8 mouse cellular contexts compared by ENCODE assay signal in genomic region chr8:122698254-122698768, GRCm38 (mm10). TPM values are rescaled to one million over a fixed set of nuclear protein-coding genes. Genes with fewer than 3 reads are reported as not detected.
DNase-seq lines count a peak whose midpoint lies in the region; ATAC-seq and TF ChIP-seq lines count a peak whose summit lies in the region.

No protein-coding gene starts in this region.

- peak overlapping the region; percentile 23 for H3K4me3 ChIP-seq in hindbrain, embryonic 10.5 days
- no peak overlapping the region for H3K4me3 ChIP-seq in hindbrain, embryonic 14.5 days (replicated peaks; ENCODE audit: low read length)
- H3K4me3 ChIP-seq in ES-E14 (ENCODE audit: insufficient read depth in 1 of 2, low read depth in 1 of 2, low read length in 2 of 2, poor library complexity in 1 of 2, severe bottlenecking in 1 of 2), result peak overlapping the region in 1 of 2 experiments; percentile 13; a peak in 1 of 4 replicates
- H3K4me3 ChIP-seq in heart, postnatal 0 days (ENCODE audit: low read depth, low read length), result peak overlapping the region; percentile 22
- 0 out of 2 replicates have a peak overlapping the region, but pooled peaks have one; percentile 4 for H3K4me3 ChIP-seq in stomach, embryonic 15.5 days (replicated peaks)

- H3K27me3 ChIP-seq in hindbrain, embryonic 10.5 days (ENCODE audit: insufficient read depth, poor library complexity, severe bottlenecking), result peaks cover 21% of the 10 kb centered on the region
- H3K27me3 ChIP-seq in hindbrain, embryonic 14.5 days (ENCODE audit: control insufficient read depth, insufficient read depth, low read length), result no peaks in the 10 kb centered on the region
- 0 out of 2 replicates have a peak, but pooled peaks cover 3% of the 10 kb centered on the region for H3K27me3 ChIP-seq in heart, postnatal 0 days (ENCODE audit: control insufficient read depth, insufficient read depth, low read length)
- H3K27me3 ChIP-seq in stomach, embryonic 15.5 days (replicated peaks), result no peaks in the 10 kb centered on the region

- DNase-seq in hindbrain, embryonic 10.5 days (ENCODE audit: low spot score), result no peak
- DNase-seq in hindbrain, embryonic 14.5 days (ENCODE audit: low spot score), result no peak
- no peak for DNase-seq in ES-E14 (ENCODE audit: low read depth, low spot score)
- no peak for DNase-seq in heart, postnatal 0 days (ENCODE audit: low spot score)
- DNase-seq in left cerebral cortex, postnatal 14 days (ENCODE audit: low spot score in 2 of 2), result no peak
- no peak for DNase-seq in adrenal gland, adult 2 months
- DNase-seq in left cerebral cortex, adult 9 months (ENCODE audit: low spot score in 2 of 2), result no peak

- no peak overlapping the region for H3K9ac ChIP-seq in hindbrain, embryonic 14.5 days
- peak overlapping the region; percentile 2 for H3K9ac ChIP-seq in ES-E14 (ENCODE audit: insufficient read depth, low read depth, low read length, poor library complexity, severe bottlenecking)
- H3K9ac ChIP-seq in heart, postnatal 0 days (replicated peaks; ENCODE audit: low read depth, low read length), result no peak overlapping the region; the same call in 1 of the 2 replicates
- H3K9ac ChIP-seq in stomach, embryonic 15.5 days, result no peak overlapping the region

- peaks cover 67% of the 10 kb centered on the region for H3K4me1 ChIP-seq in hindbrain, embryonic 10.5 days (replicated peaks)
- no peaks in the 10 kb centered on the region for H3K4me1 ChIP-seq in hindbrain, embryonic 14.5 days (replicated peaks; ENCODE audit: control insufficient read depth, insufficient read depth, low read length)
- peaks cover 0 to 8% of the 10 kb centered on the region in 2 experiments; a peak in 1 of 4 replicates for H3K4me1 ChIP-seq in ES-E14 (ENCODE audit: control insufficient read depth in 2 of 2, insufficient read depth in 2 of 2, low read length in 2 of 2, poor library complexity in 1 of 2)
- peaks cover 10% of the 10 kb centered on the region; the same call in 1 of the 2 replicates for H3K4me1 ChIP-seq in heart, postnatal 0 days (ENCODE audit: control insufficient read depth, insufficient read depth)
- H3K4me1 ChIP-seq in stomach, embryonic 15.5 days, result peaks cover 20% of the 10 kb centered on the region; the same call in 1 of the 2 replicates

- WGBS in hindbrain, embryonic 10.5 days, result 67% methylated on average over 5 of the region's 5 CpGs
- 81% methylated on average over 5 of the region's 5 CpGs for WGBS in hindbrain, embryonic 14.5 days
- 64% methylated on average over 5 of the region's 5 CpGs for WGBS in heart, postnatal 0 days
- WGBS in stomach, embryonic 15.5 days, result 45% methylated on average over 5 of the region's 5 CpGs

- in situ Hi-C loops in ES-E14 (cut with MboI; ENCODE audit: low sequenced_read_pairs in 2 of 2, unreplicated experiment in 2 of 2), result no loop called here

- H3K36me3 ChIP-seq in hindbrain, embryonic 10.5 days, result no peaks in the 10 kb centered on the region
- no peaks in the 10 kb centered on the region for H3K36me3 ChIP-seq in hindbrain, embryonic 14.5 days (replicated peaks; ENCODE audit: control insufficient read depth, insufficient read depth)
- no peaks in the 10 kb centered on the region for H3K36me3 ChIP-seq in ES-E14 (ENCODE audit: control insufficient read depth, insufficient read depth, low read length, poor library complexity, severe bottlenecking)
- no peaks in the 10 kb centered on the region for H3K36me3 ChIP-seq in heart, postnatal 0 days (replicated peaks; ENCODE audit: control insufficient read depth, insufficient read depth, low read length)
- no peaks in the 10 kb centered on the region for H3K36me3 ChIP-seq in stomach, embryonic 15.5 days

- no peak overlapping the region for H3K4me2 ChIP-seq in hindbrain, embryonic 14.5 days (replicated peaks)
- peak overlapping the region; percentile 55 for H3K4me2 ChIP-seq in heart, postnatal 0 days (ENCODE audit: low read depth, low read length)
- peak overlapping the region; percentile 28 for H3K4me2 ChIP-seq in stomach, embryonic 15.5 days

- no peak for ATAC-seq in hindbrain, embryonic 14.5 days (ENCODE audit: low FRiP score)
- ATAC-seq in heart, postnatal 0 days (ENCODE audit: insufficient read depth, low read depth), result no peak
- no peak for ATAC-seq in stomach, embryonic 15.5 days (ENCODE audit: insufficient read depth, low FRiP score, low read depth)

- no peak for TF ChIP-seq EP300 in heart, postnatal 0 days (IDR thresholded peaks at IDR 0.05; ENCODE audit: low read depth)

- no peaks in the 10 kb centered on the region for H3K9me3 ChIP-seq in hindbrain, embryonic 10.5 days
- no peaks in the 10 kb centered on the region for H3K9me3 ChIP-seq in hindbrain, embryonic 14.5 days (ENCODE audit: control insufficient read depth, low read length)
- H3K9me3 ChIP-seq in ES-E14 (ENCODE audit: control insufficient read depth, insufficient read depth, low read depth, low read length), result no peaks in the 10 kb centered on the region
- H3K9me3 ChIP-seq in heart, postnatal 0 days (replicated peaks; ENCODE audit: control insufficient read depth, low read length), result no peaks in the 10 kb centered on the region
- no peaks in the 10 kb centered on the region for H3K9me3 ChIP-seq in stomach, embryonic 15.5 days

- intact Hi-C loops in left cerebral cortex, postnatal 14 days (cut with DNase I), result no loop called here

- H3K27ac ChIP-seq in hindbrain, embryonic 10.5 days, result no peak overlapping the region; the same call in 1 of the 2 replicates
- no peak overlapping the region for H3K27ac ChIP-seq in hindbrain, embryonic 14.5 days
- H3K27ac ChIP-seq in ES-E14 (ENCODE audit: insufficient read depth, low read depth, low read length, poor library complexity, severe bottlenecking), result no peak overlapping the region
- peak overlapping the region; percentile 50; the same call in 1 of the 2 replicates for H3K27ac ChIP-seq in heart, postnatal 0 days (ENCODE audit: low read depth)
- H3K27ac ChIP-seq in stomach, embryonic 15.5 days, result no peak overlapping the region

- TF ChIP-seq CTCF in heart, postnatal 0 days (IDR thresholded peaks at IDR 0.05; ENCODE audit: low read depth), result no peak

TF ChIP-seq in ES-E14, 5 proteins besides CTCF, POLR2A, EP300 and RAD21:
- TF ChIP-seq MAFK (IDR thresholded peaks at IDR 0.05; ENCODE audit: insufficient read depth, low read depth, low read length) (no peak), ZNF384 (IDR thresholded peaks at IDR 0.05; ENCODE audit: low read depth, low read length) (no peak), CHD2 (IDR thresholded peaks at IDR 0.05; ENCODE audit: low read depth, low read length) (no peak), HCFC1 (IDR thresholded peaks at IDR 0.05; ENCODE audit: borderline replicate concordance, insufficient read depth, low read length) (no peak), ZC3H11A (IDR thresholded peaks at IDR 0.05; ENCODE audit: borderline replicate concordance, low read depth, low read length) (no peak)

RNA-seq across cellular contexts. Expression of gene Cbfa2t3, which starts 0.6 kb away (rescaled TPM):
- polyA plus RNA-seq in hindbrain, embryonic 10.5 days (2016; fragmentation: Nextera tagmentation; extraction: Ambion mirVana), result 2.2 and 5.4 TPM in 2 replicates
- 22.4 and 27.7 TPM in 2 replicates for polyA plus RNA-seq in hindbrain, embryonic 14.5 days (2014; fragmentation: Nextera tagmentation; extraction: Ambion mirVana)
- 0.26 and 0.36 TPM in 2 replicates for total RNA-seq in ES-E14 (2012; rRNA removed)
- 1.1 and 3.6 TPM in 2 replicates for total RNA-seq in heart, postnatal 0 days (2014; rRNA removed; ENCODE audit: low replicate concordance)
- polyA plus RNA-seq in heart, postnatal 0 days (2015; fragmentation: Nextera tagmentation; extraction: Ambion mirVana), result 4.3 and 4.4 TPM in 2 replicates
- 4.5 and 4.8 TPM in 2 replicates for polyA plus RNA-seq in stomach, embryonic 15.5 days (2015; fragmentation: Nextera tagmentation; extraction: Ambion mirVana)
- total RNA-seq in left cerebral cortex, postnatal 14 days (2021), result 10 to 100 TPM; 27.2 to 29.7 TPM
- 10 to 100 TPM; 13.9 to 16.2 TPM for total RNA-seq in adrenal gland, adult 2 months (2021)
- polyA plus RNA-seq in adrenal gland, adult 2 months (2012; rRNA removed), result 19.3 and 20.3 TPM in 2 replicates
